Comparison of ENCODE assay signal across 13 mouse cellular contexts in the genomic region with DNA sequence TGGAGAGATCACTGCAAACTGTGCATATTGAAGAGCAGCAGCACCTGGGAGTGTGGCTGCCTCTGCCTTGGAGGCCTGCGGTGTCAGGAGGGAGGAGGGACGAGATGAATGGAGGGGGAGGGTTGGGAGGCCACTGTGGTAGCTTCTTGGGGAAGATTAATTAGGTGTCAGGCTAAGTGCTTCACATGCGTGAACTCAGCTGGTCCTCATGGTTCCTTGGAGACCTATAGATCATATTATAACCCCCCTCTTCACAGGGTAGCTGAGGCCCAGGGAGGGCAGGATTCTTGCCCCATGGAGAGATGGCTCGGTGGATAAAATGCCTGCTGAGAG. TPM values are rescaled to one million over a fixed set of nuclear protein-coding genes. Genes with fewer than 3 reads are reported as not detected.
DNase-seq lines count a peak whose midpoint lies in the region; ATAC-seq and TF ChIP-seq lines count a peak whose summit lies in the region.
"Had no signal": no experiment of that assay in that cellular context is flagged by ENCODE, and none has a peak within 500 bp of the region (broad histone marks: within the 10 kb centered on the region; RNA-seq: fewer than 3 reads in every experiment).

No protein-coding gene starts in this region.

- peak; percentile 44; the same call in 1 of the 2 replicates for ATAC-seq in embryonic facial prominence, embryonic 11.5 days (replicated peaks; ENCODE audit: insufficient number of reproducible peaks, low FRiP score, low TSS enrichment, low read depth)
- ATAC-seq in hindbrain, embryonic 14.5 days (ENCODE audit: low FRiP score): peak; percentile 40; the same call in 1 of the 2 replicates
- ATAC-seq in stomach, embryonic 16.5 days (ENCODE audit: insufficient read depth, low FRiP score): no peak
- no peak for ATAC-seq in forebrain, embryonic 15.5 days (replicated peaks)
- ATAC-seq: intestine, embryonic 15.5 days had no signal

- TF ChIP-seq POLR2A in testis, adult 2 months (IDR thresholded peaks at IDR 0.05; ENCODE audit: control insufficient read depth, low read depth, low read length): no peak

- H3K4me3 ChIP-seq in embryonic facial prominence, embryonic 11.5 days (ENCODE audit: low read depth, low read length): no peak overlapping the region
- no peak overlapping the region for H3K4me3 ChIP-seq in embryonic facial prominence, embryonic 10.5 days
- peak overlapping the region; percentile 32 for H3K4me3 ChIP-seq in testis, adult 2 months (ENCODE audit: control insufficient read depth, low read depth, low read length)
- no peak overlapping the region for H3K4me3 ChIP-seq in hindbrain, embryonic 14.5 days (replicated peaks; ENCODE audit: low read length)
- H3K4me3 ChIP-seq in stomach, embryonic 16.5 days (replicated peaks; ENCODE audit: low read length): no peak overlapping the region
- H3K4me3 ChIP-seq in forebrain, embryonic 15.5 days: no peak overlapping the region
- H3K4me3 ChIP-seq: heart, embryonic 15.5 days; intestine, embryonic 15.5 days had no signal

- no peaks in the 10 kb centered on the region for H3K9me3 ChIP-seq in embryonic facial prominence, embryonic 11.5 days (replicated peaks; ENCODE audit: control insufficient read depth, low read length)
- no peaks in the 10 kb centered on the region for H3K9me3 ChIP-seq in embryonic facial prominence, embryonic 10.5 days
- no peaks in the 10 kb centered on the region for H3K9me3 ChIP-seq in hindbrain, embryonic 14.5 days (ENCODE audit: control insufficient read depth, low read length)
- H3K9me3 ChIP-seq in stomach, embryonic 16.5 days (replicated peaks; ENCODE audit: control insufficient read depth, low read length): no peaks in the 10 kb centered on the region
- H3K9me3 ChIP-seq in forebrain, embryonic 15.5 days: no peaks in the 10 kb centered on the region
- H3K9me3 ChIP-seq: heart, embryonic 15.5 days; intestine, embryonic 15.5 days had no signal

- no peak overlapping the region for H3K4me2 ChIP-seq in embryonic facial prominence, embryonic 11.5 days (ENCODE audit: low read depth, low read length)
- no peak overlapping the region for H3K4me2 ChIP-seq in hindbrain, embryonic 14.5 days (replicated peaks)
- no peak overlapping the region for H3K4me2 ChIP-seq in stomach, embryonic 16.5 days (ENCODE audit: low read depth, low read length)
- no peak overlapping the region for H3K4me2 ChIP-seq in forebrain, embryonic 15.5 days (replicated peaks)
- H3K4me2 ChIP-seq: heart, embryonic 15.5 days; intestine, embryonic 15.5 days; liver, embryonic 11.5 days had no signal

- no peak for DNase-seq in embryonic facial prominence, embryonic 11.5 days (ENCODE audit: low spot score)
- no peak for DNase-seq in embryonic facial prominence, embryonic 10.5 days (ENCODE audit: low spot score)
- no peak for DNase-seq in testis, postnatal 14 days (ENCODE audit: low spot score)
- no peak for DNase-seq in hindbrain, embryonic 14.5 days (ENCODE audit: low spot score)
- DNase-seq in urinary bladder, postnatal 36 days (ENCODE audit: low spot score in 2 of 2): no peak
- DNase-seq: gastrocnemius, postnatal 10 days; lung, postnatal 36 days had no signal

- no peak overlapping the region for H3K27ac ChIP-seq in embryonic facial prominence, embryonic 11.5 days (replicated peaks; ENCODE audit: low read depth, low read length)
- no peak overlapping the region; the same call in 1 of the 2 replicates for H3K27ac ChIP-seq in embryonic facial prominence, embryonic 10.5 days (replicated peaks)
- no peak overlapping the region for H3K27ac ChIP-seq in testis, adult 2 months (ENCODE audit: control insufficient read depth, insufficient read depth, low read depth, low read length)
- H3K27ac ChIP-seq in hindbrain, embryonic 14.5 days: peak overlapping the region; percentile 69; the same call in 1 of the 2 replicates
- 0 out of 2 replicates have a peak overlapping the region, but pooled peaks have one; percentile 11 for H3K27ac ChIP-seq in stomach, embryonic 16.5 days (ENCODE audit: low read length)
- no peak overlapping the region for H3K27ac ChIP-seq in forebrain, embryonic 15.5 days (replicated peaks)
- H3K27ac ChIP-seq: heart, embryonic 15.5 days; intestine, embryonic 15.5 days had no signal

- WGBS in embryonic facial prominence, embryonic 11.5 days: 21% methylated on average over 4 of the region's 4 CpGs
- 14% methylated on average over 4 of the region's 4 CpGs for whole genome bisulfite sequencing in embryonic facial prominence, embryonic 10.5 days
- WGBS in hindbrain, embryonic 14.5 days: 8% methylated on average over 4 of the region's 4 CpGs
- 11% methylated on average over 4 of the region's 4 CpGs for WGBS in stomach, embryonic 16.5 days
- WGBS in forebrain, embryonic 15.5 days: 19% methylated on average over 4 of the region's 4 CpGs

- TF ChIP-seq CTCF in testis, adult 2 months (IDR thresholded peaks at IDR 0.05; ENCODE audit: control insufficient read depth, insufficient read depth, insufficient replicate concordance, low read depth, low read length): no peak

- no peaks in the 10 kb centered on the region for H3K4me1 ChIP-seq in embryonic facial prominence, embryonic 11.5 days (ENCODE audit: control insufficient read depth, insufficient read depth, low read length)
- peaks cover 22% of the 10 kb centered on the region for H3K4me1 ChIP-seq in embryonic facial prominence, embryonic 10.5 days
- H3K4me1 ChIP-seq in testis, adult 2 months (ENCODE audit: control insufficient read depth, insufficient read depth, low read length): no peaks in the 10 kb centered on the region
- H3K4me1 ChIP-seq in hindbrain, embryonic 14.5 days (replicated peaks; ENCODE audit: control insufficient read depth, insufficient read depth, low read length): peaks cover 8% of the 10 kb centered on the region; the same call in 1 of the 2 replicates
- peaks cover 13% of the 10 kb centered on the region; the same call in 1 of the 2 replicates for H3K4me1 ChIP-seq in stomach, embryonic 16.5 days (ENCODE audit: control insufficient read depth, insufficient read depth, low read length)
- no peaks in the 10 kb centered on the region for H3K4me1 ChIP-seq in forebrain, embryonic 15.5 days

- H3K36me3 ChIP-seq in embryonic facial prominence, embryonic 11.5 days (replicated peaks; ENCODE audit: control insufficient read depth, insufficient read depth, low read depth, low read length): no peaks in the 10 kb centered on the region
- H3K36me3 ChIP-seq in embryonic facial prominence, embryonic 10.5 days (replicated peaks): no peaks in the 10 kb centered on the region
- H3K36me3 ChIP-seq in testis, adult 2 months (ENCODE audit: control insufficient read depth, insufficient read depth, low read length): no peaks in the 10 kb centered on the region
- no peaks in the 10 kb centered on the region for H3K36me3 ChIP-seq in hindbrain, embryonic 14.5 days (replicated peaks; ENCODE audit: control insufficient read depth, insufficient read depth)
- no peaks in the 10 kb centered on the region for H3K36me3 ChIP-seq in stomach, embryonic 16.5 days (ENCODE audit: control insufficient read depth, insufficient read depth, low read length)
- H3K36me3 ChIP-seq in forebrain, embryonic 15.5 days: no peaks in the 10 kb centered on the region
- H3K36me3 ChIP-seq: heart, embryonic 15.5 days; intestine, embryonic 15.5 days had no signal

- no peaks in the 10 kb centered on the region for H3K27me3 ChIP-seq in embryonic facial prominence, embryonic 11.5 days (ENCODE audit: control insufficient read depth, insufficient read depth, low read length)
- H3K27me3 ChIP-seq in embryonic facial prominence, embryonic 10.5 days (replicated peaks; ENCODE audit: low read depth, poor library complexity, severe bottlenecking): no peaks in the 10 kb centered on the region
- H3K27me3 ChIP-seq in testis, adult 2 months (ENCODE audit: control insufficient read depth, insufficient read depth, low read length): no peaks in the 10 kb centered on the region
- no peaks in the 10 kb centered on the region for H3K27me3 ChIP-seq in hindbrain, embryonic 14.5 days (ENCODE audit: control insufficient read depth, insufficient read depth, low read length)
- no peaks in the 10 kb centered on the region for H3K27me3 ChIP-seq in stomach, embryonic 16.5 days (ENCODE audit: control insufficient read depth, insufficient read depth, low read length)
- no peaks in the 10 kb centered on the region for H3K27me3 ChIP-seq in forebrain, embryonic 15.5 days
- H3K27me3 ChIP-seq: heart, embryonic 15.5 days; intestine, embryonic 15.5 days had no signal

- no peak overlapping the region for H3K9ac ChIP-seq in embryonic facial prominence, embryonic 11.5 days (replicated peaks; ENCODE audit: low read length)
- H3K9ac ChIP-seq in hindbrain, embryonic 14.5 days: no peak overlapping the region
- H3K9ac ChIP-seq in stomach, embryonic 16.5 days (ENCODE audit: low read length): no peak overlapping the region
- H3K9ac ChIP-seq in forebrain, embryonic 15.5 days (replicated peaks): no peak overlapping the region
- H3K9ac ChIP-seq: heart, embryonic 15.5 days; intestine, embryonic 15.5 days had no signal

RNA-seq across cellular contexts. Expression of a gene that starts 23.4 kb away (rescaled TPM):
- 11.6 TPM in 2 replicates for polyA plus RNA-seq in embryonic facial prominence, embryonic 11.5 days (2014; fragmentation: Nextera tagmentation; extraction: Ambion mirVana)
- polyA plus RNA-seq in embryonic facial prominence, embryonic 10.5 days (2016; fragmentation: Nextera tagmentation; extraction: Ambion mirVana): 6.7 and 6.9 TPM in 2 replicates
- 1.6 and 1.7 TPM in 2 replicates for polyA plus RNA-seq in testis, adult 2 months (2012; rRNA removed)
- polyA plus RNA-seq in hindbrain, embryonic 14.5 days (2014; fragmentation: Nextera tagmentation; extraction: Ambion mirVana): 9.8 and 9.9 TPM in 2 replicates
- polyA plus RNA-seq in stomach, embryonic 16.5 days (2015; fragmentation: Nextera tagmentation; extraction: Ambion mirVana): 9.8 and 11.0 TPM in 2 replicates
- 4.9 and 6.6 TPM in 2 replicates for polyA plus RNA-seq in forebrain, embryonic 15.5 days (2015; fragmentation: Nextera tagmentation; extraction: Ambion mirVana)

Comparison
In these comparisons a context has a peak if more than half of its experiments do, and no peak if none do; other contexts are left out.
1. ATAC-seq: peak in embryonic facial prominence, embryonic 11.5 days (single experiment) and hindbrain, embryonic 14.5 days (single experiment); none in stomach, embryonic 16.5 days (single experiment) and forebrain, embryonic 15.5 days (single experiment).
2. H3K27ac ChIP-seq: peak in hindbrain, embryonic 14.5 days (single experiment) and stomach, embryonic 16.5 days (single experiment); none in embryonic facial prominence, embryonic 11.5 days (single experiment), embryonic facial prominence, embryonic 10.5 days (single experiment), testis, adult 2 months (single experiment) and forebrain, embryonic 15.5 days (single experiment).